Mouse (Mus musculus) CH12.LX (cell line): Measurements from ENCODE around the gene Ptprm.

Experiments
- CTCF ChIP-seq, 2 experiments: IDR thresholded peaks in 1 of 2; conservative IDR thresholded peaks in 1 of 2; 2 replicates each; pipeline ENCODE4 v1.5.1; 2011 to 2012; ENCODE audit warnings: low read depth in 2 of 2, low read length in 2 of 2, improper control_type of control experiment in 1 of 2, inconsistent platforms in 1 of 2, mild to moderate bottlenecking in 1 of 2, moderate library complexity in 1 of 2
- GABPA ChIP-seq: IDR thresholded peaks from 2 replicates; pipeline ENCODE4 v1.6.1; 2012; ENCODE audit warnings: low read depth, low read length, improper control_type of control experiment, inconsistent platforms; ENCODE audit not compliant: insufficient replicate concordance
- JUND ChIP-seq: conservative IDR thresholded peaks from 2 replicates; pipeline ENCODE4 v1.6.1; 2011; ENCODE audit warnings: low read depth, low read length, improper control_type of control experiment
- MAFK ChIP-seq: IDR thresholded peaks from 2 replicates; pipeline ENCODE4 v1.6.1; 2011; ENCODE audit warnings: low read length, improper control_type of control experiment; ENCODE audit not compliant: insufficient replicate concordance
- MYC ChIP-seq: IDR thresholded peaks from 2 replicates; pipeline ENCODE4 v1.6.1; 2011; ENCODE audit warnings: low read depth, mild to moderate bottlenecking, improper control_type of control experiment, low read length
- TBP ChIP-seq: conservative IDR thresholded peaks from 2 replicates; pipeline ENCODE4 v1.6.1; 2011; ENCODE audit warnings: low read depth, low read length, improper control_type of control experiment
- ZC3H11A ChIP-seq: IDR thresholded peaks from 2 replicates; pipeline ENCODE4 v1.6.1; 2012; ENCODE audit warnings: low read depth, mild to moderate bottlenecking, inconsistent platforms, low read length, improper control_type of control experiment
- ZNF384 ChIP-seq: IDR thresholded peaks from 2 replicates; pipeline ENCODE4 v1.6.1; 2012; ENCODE audit warnings: low read depth, low read length, improper control_type of control experiment, inconsistent platforms

GRCm38 (mm10) chr17:67089611-67090010, 264.6 kb downstream of the Ptprm start:
- no peak for TF ChIP-seq CTCF (conservative IDR thresholded peaks at IDR 0.05 in 1 of 2, IDR thresholded peaks at IDR 0.05 in 1 of 2; ENCODE audit: low read depth in 2 of 2, low read length in 2 of 2)
- no peak for TF ChIP-seq TBP
- TF ChIP-seq ZNF384, result no peak
- no peak for TF ChIP-seq MYC
- no peak for TF ChIP-seq GABPA
- no peak for TF ChIP-seq JUND
- no peak for TF ChIP-seq MAFK
- no peak for TF ChIP-seq ZC3H11A
